Mouse (Mus musculus) Patski (cell line): ENCODE data around the gene Eif2b3. TPM values are rescaled to one million over a fixed set of nuclear protein-coding genes. Genes with fewer than 3 reads are reported as not detected.

Experiments used
- ATAC-seq: fragments of 100-300 bp; one replicate; pipeline ENCODE4 v1.8.0; 2021
- CTCF ChIA-PET: fragments of 350-600 bp; sonication (Branson Sonifier 250); formaldehyde crosslinking; loops from one replicate; lab custom pipeline; 2022; ENCODE audit warnings: inconsistent platforms; lab: Charles Lee
- POLR2A ChIA-PET: fragments of 350-600 bp; sonication (Branson Sonifier 250); formaldehyde crosslinking; loops from one replicate; lab custom pipeline; 2022; ENCODE audit warnings: antibody characterized with exemption, inconsistent platforms; lab: Charles Lee
- DNase-seq: peaks from one replicate; pipeline ENCODE4 v3.0.0-alpha.2; 2011; ENCODE audit warnings: low read depth, low spot score
- H3K27me3 ChIP-seq: fragments of 371-371 bp; one replicate; pipeline ENCODE4 v1.5.1; 2021
- CTCF ChIP-seq: fragments of 100-300 bp; IDR thresholded peaks from one replicate; pipeline ENCODE4 v1.5.1; 2021
- in situ Hi-C: fragments of 300-500 bp; cut with MboI; formaldehyde crosslinking; loops from 3 replicates; pipeline ENCODE4 v1.11.1; 2018; ENCODE audit warnings: low pct_unique_long_range_greater_than_20kb, mixed read lengths
- polyA plus RNA-seq: library from polyadenylated mRNA; unstranded; gene quantifications from one replicate; pipeline ENCODE4 v1.2.3, GENCODE M21; 2021

Gene Eif2b3
- polyA plus RNA-seq, 1 experiment from 2014 or later: 23.1 TPM

DNA sequence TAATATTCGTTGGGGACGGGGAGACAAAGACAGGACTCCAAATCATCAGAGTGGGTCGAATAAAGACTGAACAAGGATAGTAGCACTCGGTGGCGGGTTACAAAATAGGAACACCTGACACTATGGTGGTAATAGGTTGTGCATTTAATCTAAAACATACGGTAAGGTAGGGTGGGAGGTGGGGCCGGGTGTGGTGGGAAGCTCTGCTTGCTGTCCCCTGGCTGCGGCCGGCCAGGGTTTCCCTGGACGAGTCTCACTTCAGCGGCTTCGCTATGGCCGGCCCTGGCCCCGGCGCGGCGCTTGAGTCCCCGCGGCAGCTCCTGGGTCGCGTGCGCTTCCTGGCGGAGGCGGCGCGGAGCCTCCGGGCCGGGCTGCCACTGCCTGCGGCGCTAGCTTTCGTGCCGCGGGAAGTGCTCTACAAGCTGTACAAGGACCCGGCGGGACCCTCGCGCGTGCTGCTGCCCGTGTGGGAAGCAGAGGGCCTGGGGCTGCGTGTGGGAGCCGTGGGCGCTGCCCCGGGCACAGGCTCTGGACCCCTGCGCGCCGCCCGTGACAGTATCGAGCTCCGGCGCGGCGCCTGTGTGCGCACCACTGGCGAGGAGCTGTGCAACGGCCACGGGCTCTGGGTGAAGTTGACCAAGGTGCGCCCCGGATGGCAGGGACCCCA is 23.9 kb upstream of the Eif2b3 start, which contains the start of gene Hectd3:
Gene Hectd3, plus strand, starts transcription at position 187 of the 667 bp plus-strand sequence.
- no peaks in the 10 kb centered on the region for H3K27me3 ChIP-seq
- peak; percentile 41 for ATAC-seq
- DNase-seq: no peak
- CTCF ChIA-PET: interaction anchor here (1.1 to 3.7 kb wide), 6 partner anchors 9 to 151 kb away, joined by 3 to 23 read pairs (median 5); no protein-coding TSS in a partner anchor
- POLR2A ChIA-PET: interaction anchor here (0.7 to 1.0 kb wide), 2 partner anchors 153 to 172 kb away, joined by 3 read pairs; no protein-coding TSS in a partner anchor
- in situ Hi-C loops: loop anchor here (5.0 kb wide), 1 partner anchor 147 kb away; no protein-coding TSS in a partner anchor
- TF ChIP-seq CTCF: no peak

DNA sequence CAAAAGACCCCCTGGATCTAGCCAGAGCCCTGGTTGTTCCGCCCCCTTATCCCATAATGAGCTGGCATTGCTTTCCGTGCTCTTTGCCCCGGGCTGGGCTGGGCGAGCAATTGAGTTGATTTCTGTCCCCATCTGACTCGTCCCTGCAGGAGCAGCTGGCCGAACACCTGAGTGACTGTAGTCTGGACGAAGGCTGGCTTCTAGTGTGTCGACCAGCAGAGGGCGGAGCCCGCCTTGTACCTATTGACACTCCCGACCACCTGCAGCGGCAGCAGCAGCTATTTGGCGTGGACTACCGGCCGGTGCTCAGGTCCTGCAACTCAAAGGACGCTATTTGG is 23.4 kb upstream of the Eif2b3 start:
- CTCF ChIA-PET: interaction anchor here (1.1 to 3.7 kb wide), 6 partner anchors 8 to 151 kb away, joined by 3 to 23 read pairs (median 5); no protein-coding TSS in a partner anchor

DNA sequence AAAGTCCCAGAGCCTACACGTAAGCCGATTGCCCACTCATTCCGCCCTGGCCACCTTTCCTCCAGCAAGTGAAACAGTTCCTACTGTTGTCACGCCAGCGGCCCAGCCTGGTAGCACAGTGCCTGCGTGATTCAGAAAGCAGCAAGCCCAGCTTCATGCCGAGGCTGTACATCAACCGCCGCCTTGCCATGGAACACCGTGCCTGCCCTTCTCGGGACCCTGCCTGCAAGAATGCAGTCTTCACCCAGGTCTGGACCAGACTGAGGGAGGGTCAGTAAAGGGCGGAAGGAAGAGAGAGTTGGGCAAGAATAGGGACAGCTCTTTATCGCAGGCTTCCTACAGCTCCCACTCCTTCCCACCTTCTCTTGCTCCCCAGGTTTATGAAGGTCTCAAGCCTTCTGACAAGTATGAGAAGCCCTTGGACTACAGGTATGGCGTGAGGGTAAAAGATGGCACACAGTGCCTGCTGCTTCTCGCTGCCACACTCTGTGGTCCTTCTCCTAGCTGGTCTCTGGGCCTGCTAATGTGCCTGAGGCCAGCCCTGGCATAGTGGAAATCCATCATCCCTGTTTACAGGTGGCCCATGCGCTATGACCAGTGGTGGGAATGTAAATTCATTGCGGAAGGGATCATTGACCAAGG is 19.6 kb upstream of the Eif2b3 start:
- ChIA-PET CTCF (interaction anchor here (1.1 to 3.6 kb wide), 2 partner anchors 121 to 141 kb away, joined by 4 to 20 read pairs; no protein-coding TSS in a partner anchor), POLR2A (no interaction called here)
- in situ Hi-C loops: loop anchor here (5.0 kb wide), 1 partner anchor 143 kb away; no protein-coding TSS in a partner anchor
- H3K27me3 ChIP-seq: no peaks in the 10 kb centered on the region
- ATAC-seq (no peak), DNase-seq (no peak)
- no peak for TF ChIP-seq CTCF

More for the DNA sequence above, 23.4 kb upstream of the Eif2b3 start:
- no peaks in the 10 kb centered on the region for H3K27me3 ChIP-seq
- ATAC-seq (peak; percentile 13), DNase-seq (no peak)
- POLR2A ChIA-PET: interaction anchor here (0.7 to 1.0 kb wide), 2 partner anchors 152 to 173 kb away, joined by 3 read pairs; no protein-coding TSS in a partner anchor
- TF ChIP-seq CTCF: no peak
- in situ Hi-C loops: loop anchor here (5.0 kb wide), 1 partner anchor 147 kb away; no protein-coding TSS in a partner anchor

DNA sequence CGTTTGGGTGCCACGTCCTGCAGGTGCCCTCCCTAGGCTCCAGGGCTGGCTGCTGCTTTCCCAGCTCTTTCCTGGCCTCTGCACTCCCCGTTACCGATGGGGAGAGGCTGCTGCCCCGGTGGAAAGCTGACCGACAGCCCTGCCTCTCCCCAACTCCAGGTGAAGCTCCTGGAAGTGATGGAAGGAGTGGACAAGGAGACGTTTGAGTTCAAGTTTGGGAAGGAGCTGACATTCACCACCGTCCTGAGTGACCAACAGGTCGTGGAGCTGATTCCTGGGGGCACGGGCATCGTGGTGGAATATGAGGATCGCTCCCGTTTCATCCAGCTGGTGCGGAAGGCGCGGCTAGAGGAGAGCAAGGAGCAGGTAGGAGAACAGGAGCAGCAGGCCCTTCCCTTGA is 17.2 kb upstream of the Eif2b3 start:
- TF ChIP-seq CTCF: no peak
- no peak for ATAC-seq

DNA sequence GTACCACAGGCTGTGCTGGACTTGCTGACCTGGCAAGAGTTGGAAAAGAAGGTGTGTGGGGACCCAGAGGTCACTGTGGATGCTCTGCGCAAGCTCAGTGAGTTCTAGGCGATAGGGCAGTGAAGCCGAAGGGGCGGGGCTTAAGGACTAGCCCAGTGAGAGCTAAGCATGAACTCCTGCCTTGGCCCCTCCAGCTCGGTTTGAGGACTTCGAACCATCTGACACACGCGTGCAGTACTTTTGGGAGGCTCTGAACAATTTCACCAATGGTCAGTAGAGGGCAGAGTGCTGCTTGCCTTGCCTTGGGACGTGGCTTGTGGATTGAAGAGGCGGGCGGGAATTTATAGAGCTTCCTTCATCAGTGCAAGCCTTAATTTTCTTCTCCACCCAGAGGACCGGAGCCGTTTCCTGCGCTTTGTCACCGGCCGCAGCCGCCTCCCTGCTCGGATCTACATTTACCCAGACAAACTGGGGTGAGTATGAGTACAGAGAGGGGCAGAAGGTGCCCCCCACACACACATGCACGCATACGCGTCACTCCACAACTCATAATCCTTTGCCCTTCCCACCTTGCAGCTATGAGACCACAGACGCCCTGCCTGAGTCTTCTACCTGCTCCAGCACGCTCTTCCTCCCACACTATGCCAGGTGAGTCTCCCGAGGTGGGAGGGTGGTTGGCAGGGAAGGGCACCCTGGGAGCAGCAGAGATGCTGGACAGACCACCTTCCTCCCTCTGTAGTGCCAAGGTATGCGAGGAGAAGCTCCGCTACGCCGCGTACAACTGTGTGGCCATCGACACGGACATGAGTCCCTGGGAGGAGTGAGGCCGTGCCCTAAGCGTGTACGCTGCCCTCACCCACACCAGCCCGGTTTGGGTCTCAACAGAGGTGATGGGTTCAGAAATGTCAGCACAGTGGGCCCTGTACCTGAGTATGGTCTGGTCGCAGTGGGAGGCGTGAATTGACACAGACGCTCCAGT is 16.4 kb upstream of the Eif2b3 start:
- no peaks in the 10 kb centered on the region for H3K27me3 ChIP-seq
- TF ChIP-seq CTCF: no peak
- DNase-seq (no peak), ATAC-seq (no peak)
- ChIA-PET POLR2A (no interaction called here), CTCF (interaction anchor here (0.6 to 3.4 kb wide), 6 partner anchors 14 to 149 kb away, joined by 3 to 23 read pairs (median 4); partner anchors contain the start of gene Tctex1d4)
- in situ Hi-C loops: no loop called here

More for the DNA sequence above, 17.2 kb upstream of the Eif2b3 start:
- H3K27me3 ChIP-seq: no peaks in the 10 kb centered on the region
- ChIA-PET POLR2A (no interaction called here), CTCF (interaction anchor here (0.6 to 3.4 kb wide), 6 partner anchors 8 to 150 kb away, joined by 3 to 23 read pairs (median 6); partner anchors contain the start of gene Tctex1d4)
- DNase-seq: no peak
- in situ Hi-C loops: no loop called here

DNA sequence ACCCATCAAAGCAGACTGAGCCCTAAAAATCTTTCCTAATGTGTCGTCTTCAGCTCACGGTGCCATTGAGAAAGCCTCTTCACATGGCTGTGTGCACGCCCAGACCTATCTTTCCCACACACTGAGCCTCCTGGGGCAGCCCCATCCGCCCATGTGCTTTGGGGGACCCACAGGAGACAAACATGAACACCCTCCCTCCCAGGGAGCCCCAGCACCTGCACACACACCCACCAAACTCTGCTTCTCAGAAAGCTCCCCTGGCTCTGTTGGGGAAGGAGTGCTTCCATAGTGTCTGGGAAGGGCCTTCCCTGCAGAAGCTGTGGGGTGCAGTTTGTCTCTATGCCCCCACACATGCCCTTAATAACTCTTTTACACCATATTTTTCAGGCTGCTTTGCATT is 14.6 kb upstream of the Eif2b3 start:
- no peak for TF ChIP-seq CTCF
- DNase-seq: no peak
- POLR2A ChIA-PET: interaction anchor here (1.3 kb wide), 1 partner anchor 129 kb away, joined by 3 read pairs; no protein-coding TSS in a partner anchor
- no peak for ATAC-seq
- in situ Hi-C loops: no loop called here
- no peaks in the 10 kb centered on the region for H3K27me3 ChIP-seq
- CTCF ChIA-PET: interaction anchor here (1.1 to 3.4 kb wide), 4 partner anchors 9 to 141 kb away, joined by 3 to 23 read pairs (median 6); no protein-coding TSS in a partner anchor

DNA sequence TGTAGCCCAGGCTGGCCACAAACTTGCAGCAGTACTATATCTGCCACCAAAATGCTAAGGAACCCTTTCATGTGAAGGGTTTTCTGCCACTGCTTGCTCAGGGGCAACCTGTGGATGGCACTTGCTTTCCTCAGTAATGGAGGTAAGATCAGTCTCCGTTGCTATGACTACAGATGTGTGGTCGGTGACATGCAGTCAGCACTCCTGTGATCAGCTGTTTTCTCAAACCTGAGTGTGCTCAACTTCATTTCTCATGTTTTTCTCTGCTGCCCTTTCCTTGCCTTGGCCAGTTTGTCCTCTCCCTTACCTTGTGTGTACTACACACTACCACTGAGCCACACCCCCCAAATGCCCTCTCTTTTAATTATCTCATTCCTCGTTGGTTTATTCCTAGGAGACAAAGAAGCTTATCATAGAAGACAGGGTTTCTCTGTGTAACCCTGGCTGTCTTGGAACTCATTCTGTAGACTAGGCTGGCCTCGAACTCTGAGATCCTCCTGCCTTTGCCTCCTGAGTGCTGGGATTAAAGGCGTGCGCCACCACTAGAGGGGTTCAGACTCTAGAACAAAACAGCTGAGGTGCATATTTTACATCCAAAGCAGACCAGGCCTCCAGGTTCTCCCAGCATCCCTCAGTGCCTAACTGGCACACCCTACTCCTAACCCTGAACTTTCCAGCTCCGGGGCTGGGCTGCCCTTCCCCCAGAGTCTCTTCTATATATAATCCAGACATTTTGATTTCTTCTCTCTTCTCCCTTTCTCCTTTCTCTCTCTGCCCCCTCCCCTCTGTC is 13.4 kb upstream of the Eif2b3 start:
- CTCF ChIA-PET: interaction anchor here (1.0 to 1.7 kb wide), 4 partner anchors 113 to 141 kb away, joined by 3 to 5 read pairs (median 3); no protein-coding TSS in a partner anchor
- in situ Hi-C loops: no loop called here
- no peaks in the 10 kb centered on the region for H3K27me3 ChIP-seq
- TF ChIP-seq CTCF: no peak
- ATAC-seq: no peak
- POLR2A ChIA-PET: no interaction called here
- no peak for DNase-seq

DNA sequence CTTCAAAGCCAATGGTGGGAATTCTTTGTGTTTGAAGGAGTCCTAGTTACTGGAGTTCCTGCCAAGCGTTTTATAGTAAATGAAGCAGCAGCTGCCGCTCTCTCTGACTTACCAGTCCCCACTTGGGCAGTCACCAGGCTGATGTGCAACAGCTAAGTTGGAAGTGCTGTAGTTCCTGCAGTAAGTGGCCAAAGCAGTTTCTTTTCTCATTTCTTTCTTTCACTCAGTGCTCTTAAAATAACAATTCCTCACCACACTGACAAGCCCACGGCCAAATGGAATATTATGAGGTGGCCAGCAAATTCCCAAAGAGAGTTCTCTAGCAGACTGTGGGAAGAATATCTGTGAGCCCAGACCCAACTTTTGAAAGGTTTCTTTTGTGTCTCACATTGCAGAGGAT is 12.1 kb upstream of the Eif2b3 start:
- ATAC-seq (no peak), DNase-seq (no peak)
- ChIA-PET CTCF (interaction anchor here (1.0 kb wide), 1 partner anchor 134 kb away, joined by 3 read pairs; no protein-coding TSS in a partner anchor), POLR2A (no interaction called here)
- no peaks in the 10 kb centered on the region for H3K27me3 ChIP-seq
- in situ Hi-C loops: no loop called here
- no peak for TF ChIP-seq CTCF

DNA sequence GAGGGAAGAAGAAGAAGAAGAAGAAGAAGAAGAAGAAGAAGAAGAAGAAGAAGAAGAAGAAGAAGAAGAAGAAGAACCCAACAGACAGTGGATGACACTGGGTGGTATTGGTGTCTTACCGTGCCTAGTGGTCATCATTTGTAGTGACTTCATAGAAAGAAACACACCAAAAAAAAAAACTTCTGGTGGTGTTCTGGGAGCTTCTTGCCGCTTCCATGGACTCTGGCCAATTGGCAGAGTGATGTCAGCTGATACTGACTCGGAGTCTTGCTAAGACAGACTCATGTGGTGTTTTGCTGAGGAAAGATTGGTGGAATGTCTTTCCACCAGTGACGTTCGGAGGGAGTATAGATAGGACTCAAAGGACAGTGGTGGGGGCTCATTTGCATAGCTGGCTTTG is 9.0 kb upstream of the Eif2b3 start:
- TF ChIP-seq CTCF: no peak
- ChIA-PET CTCF (interaction anchor here (1.3 to 1.8 kb wide), 3 partner anchors 9 to 136 kb away, joined by 3 to 7 read pairs (median 4); no protein-coding TSS in a partner anchor), POLR2A (interaction anchor here (0.6 kb wide), 1 partner anchor 139 kb away, joined by 4 read pairs; no protein-coding TSS in a partner anchor)
- no peak for DNase-seq
- in situ Hi-C loops: no loop called here
- ATAC-seq: no peak
- no peaks in the 10 kb centered on the region for H3K27me3 ChIP-seq
